Mouse (Mus musculus): ENCODE data around the gene Wwc1. TPM values are rescaled to one million over a fixed set of nuclear protein-coding genes. Genes with fewer than 3 reads are reported as not detected.

The Wwc1 gene
- 13.5 and 13.8 TPM in 2 replicates for polyA plus RNA-seq (2015; fragmentation: Nextera tagmentation; extraction: Ambion mirVana)

DNA sequence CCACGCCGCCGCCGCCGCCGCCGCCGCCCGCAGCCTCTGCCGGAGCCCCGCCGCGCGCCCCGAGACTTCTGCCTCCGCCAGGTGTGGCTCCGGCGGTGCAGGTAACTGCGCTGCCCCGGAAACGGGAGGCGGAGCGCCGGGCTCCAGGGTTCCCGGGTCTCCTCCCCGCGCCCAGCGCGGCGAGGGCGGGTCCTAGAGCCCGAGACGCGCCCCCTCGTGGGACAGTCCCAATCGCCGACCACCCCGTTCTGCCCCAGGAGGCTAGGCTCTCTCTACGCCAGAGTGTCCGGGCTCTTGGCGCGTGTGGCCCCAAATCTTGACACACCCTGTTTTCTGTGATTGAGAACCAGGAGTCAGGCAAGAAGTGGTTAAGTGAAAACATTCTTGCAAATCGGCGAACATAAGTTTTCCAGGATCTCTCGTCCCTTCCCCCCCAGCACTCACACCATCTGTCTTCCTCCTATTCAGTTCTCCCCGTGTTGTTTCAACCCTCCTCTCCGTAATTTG lies at the start of gene Wwc1:
TSS of gene Wwc1 (minus strand) at position 117 of the 507 bp plus-strand sequence.
- peak within 1 kb of the TSS; percentile 60 for H3K27ac ChIP-seq (replicated peaks)
- ATAC-seq (ENCODE audit: low FRiP score, low read depth) = peak; percentile 75
- peak within 1 kb of the TSS; percentile 71 for H3K9ac ChIP-seq
- no peaks in the 10 kb centered on the region; the same call in 1 of the 2 replicates for H3K27me3 ChIP-seq
- H3K4me3 ChIP-seq = peak within 1 kb of the TSS; percentile 68
- peak within 1 kb of the TSS; percentile 60 for H3K4me2 ChIP-seq
- no peaks in the 10 kb centered on the region for H3K36me3 ChIP-seq
- peaks cover 25% of the 10 kb centered on the region for H3K4me1 ChIP-seq (replicated peaks)
- WGBS = under 1% methylated on average over 40 of the region's 47 CpGs
- no peaks in the 10 kb centered on the region for H3K9me3 ChIP-seq

GRCm38 (mm10) chr11:36020009-36020408 lies 39.7 kb upstream of the Wwc1 start:
- Histone ChIP-seq H3K4me2 (no peak overlapping the region), H3K27me3 (no peaks in the 10 kb centered on the region), H3K4me3 (no peak overlapping the region), H3K9ac (no peak overlapping the region), H3K4me1 (replicated peaks) (no peaks in the 10 kb centered on the region), H3K36me3 (peaks cover 21% of the 10 kb centered on the region), H3K27ac (replicated peaks) (no peak overlapping the region), H3K9me3 (no peaks in the 10 kb centered on the region)
- ATAC-seq (ENCODE audit: low FRiP score, low read depth) = no peak
- 69% methylated on average over 3 of the region's 3 CpGs for WGBS

DNA sequence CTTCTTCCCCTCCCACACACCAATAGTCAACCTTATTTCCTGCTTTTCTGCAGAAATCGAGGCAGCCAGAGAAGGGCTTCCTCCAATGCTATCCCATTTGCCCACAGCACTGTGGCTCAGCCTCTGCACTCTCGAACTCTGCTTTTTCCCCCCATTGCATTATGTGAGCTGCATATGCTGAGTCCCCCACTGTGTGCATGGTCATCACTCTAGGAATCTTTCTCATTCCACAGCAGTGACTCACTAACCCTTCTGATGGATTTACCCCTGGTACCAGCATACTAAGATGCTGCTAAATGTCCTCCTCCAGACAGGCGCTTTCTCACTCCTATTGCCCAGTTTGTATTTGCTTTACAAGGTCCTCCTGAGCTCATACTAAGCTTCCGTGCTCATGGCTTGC lies 32.9 kb upstream of the Wwc1 start:
- no peak overlapping the region for H3K27ac ChIP-seq (replicated peaks)
- H3K4me3 ChIP-seq = no peak overlapping the region
- H3K9ac ChIP-seq = no peak overlapping the region
- no peaks in the 10 kb centered on the region for H3K9me3 ChIP-seq
- H3K4me2 ChIP-seq = no peak overlapping the region
- no peaks in the 10 kb centered on the region for H3K4me1 ChIP-seq (replicated peaks)
- WGBS = 83% methylated on average over 4 of the region's 4 CpGs
- H3K27me3 ChIP-seq = no peaks in the 10 kb centered on the region
- no peak for ATAC-seq (ENCODE audit: low FRiP score, low read depth)
- no peaks in the 10 kb centered on the region for H3K36me3 ChIP-seq

- Histone ChIP-seq H3K4me1 (replicated peaks) (no peaks in the 10 kb centered on the region), H3K4me3 (no peak overlapping the region), H3K9ac (no peak overlapping the region), H3K4me2 (no peak overlapping the region), H3K27me3 (no peaks in the 10 kb centered on the region), H3K36me3 (no peaks in the 10 kb centered on the region), H3K27ac (replicated peaks) (0 out of 2 replicates have a peak overlapping the region, but pooled peaks have one; percentile 9), H3K9me3 (no peaks in the 10 kb centered on the region)
- 29% methylated on average over 11 of the region's 11 CpGs for WGBS
- peak; percentile 63 for ATAC-seq (ENCODE audit: low FRiP score, low read depth)
Measured at GRCm38 (mm10) chr11:36009281-36010208, 29.2 kb upstream of the Wwc1 start.

DNA sequence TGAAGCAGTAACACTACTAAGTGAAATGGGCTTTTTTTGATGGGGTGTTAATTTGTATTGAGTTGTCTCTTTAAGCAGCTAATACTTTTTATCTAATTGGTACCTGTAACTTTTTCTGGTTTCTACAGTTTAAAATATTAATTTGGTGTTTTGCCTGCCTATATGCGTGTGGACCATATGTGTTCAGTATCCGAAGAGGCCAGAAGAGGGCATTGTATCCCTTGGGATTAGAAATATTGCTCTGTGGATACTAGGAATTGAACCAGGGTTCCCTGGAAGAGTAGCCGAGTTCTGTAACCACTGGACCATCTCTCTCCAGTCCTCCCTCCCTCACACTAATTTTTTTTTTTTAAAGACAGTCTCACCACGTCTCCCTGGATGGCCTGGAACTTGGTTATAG lies 22.6 kb upstream of the Wwc1 start:
- Histone ChIP-seq H3K36me3 (no peaks in the 10 kb centered on the region), H3K4me1 (replicated peaks) (peaks cover 24% of the 10 kb centered on the region), H3K4me3 (no peak overlapping the region), H3K4me2 (no peak overlapping the region), H3K27me3 (no peaks in the 10 kb centered on the region), H3K27ac (replicated peaks) (no peak overlapping the region), H3K9me3 (no peaks in the 10 kb centered on the region), H3K9ac (no peak overlapping the region)
- ATAC-seq (ENCODE audit: low FRiP score, low read depth) = no peak
- WGBS = 55% methylated on average over 4 of the region's 4 CpGs

GRCm38 (mm10) chr11:36001282-36001970 lies 21.1 kb upstream of the Wwc1 start:
- Histone ChIP-seq H3K4me3 (peak overlapping the region; percentile 17), H3K27me3 (no peaks in the 10 kb centered on the region), H3K9me3 (no peaks in the 10 kb centered on the region), H3K27ac (replicated peaks) (0 out of 2 replicates have a peak overlapping the region, but pooled peaks have one; percentile 50), H3K4me2 (peak overlapping the region; percentile 51), H3K36me3 (no peaks in the 10 kb centered on the region), H3K4me1 (replicated peaks) (peaks cover 24% of the 10 kb centered on the region), H3K9ac (no peak overlapping the region)
- peak; percentile 88 for ATAC-seq (ENCODE audit: low FRiP score, low read depth)
- WGBS = 6% methylated on average over 28 of the region's 28 CpGs

DNA sequence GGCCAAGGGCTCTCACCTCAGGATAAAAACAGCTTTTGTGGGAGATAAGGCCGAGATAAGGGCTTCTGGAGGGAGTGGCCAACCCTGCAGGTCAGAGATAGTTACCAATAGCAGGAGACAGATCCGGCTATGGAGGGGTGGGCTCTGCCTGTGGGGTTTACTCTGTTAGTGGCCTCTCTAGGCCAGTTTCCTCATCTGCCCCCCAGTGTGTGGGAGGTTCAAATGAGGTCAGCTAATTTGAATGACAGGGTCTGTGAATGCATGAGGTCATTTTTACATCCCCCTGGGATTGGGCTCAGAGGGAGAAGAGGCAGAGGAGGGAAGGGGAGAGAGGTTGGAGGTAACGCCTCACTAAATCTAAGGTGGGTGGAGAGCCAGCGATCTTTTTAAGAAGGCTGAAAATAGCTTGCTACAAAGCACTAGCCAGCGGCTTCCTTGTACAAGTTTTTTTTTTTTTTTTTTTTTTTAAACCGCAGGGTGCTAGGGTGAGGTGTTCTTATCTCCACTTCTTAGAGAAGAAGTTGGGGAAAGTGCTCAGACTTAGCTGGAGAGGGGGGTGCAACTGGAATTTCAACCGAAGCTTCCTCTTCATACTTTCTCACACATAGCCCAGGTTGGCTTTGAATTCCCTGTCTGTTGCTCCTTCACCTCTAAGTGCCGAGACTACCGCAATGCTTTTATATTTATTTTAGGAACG lies 20.4 kb upstream of the Wwc1 start:
- Histone ChIP-seq H3K4me3 (peak overlapping the region; percentile 17), H3K9me3 (no peaks in the 10 kb centered on the region), H3K36me3 (no peaks in the 10 kb centered on the region), H3K9ac (no peak overlapping the region), H3K27ac (replicated peaks) (peak overlapping the region; percentile 50; the same call in 1 of the 2 replicates), H3K4me1 (replicated peaks) (peaks cover 24% of the 10 kb centered on the region), H3K27me3 (no peaks in the 10 kb centered on the region), H3K4me2 (peak overlapping the region; percentile 51)
- no peak for ATAC-seq (ENCODE audit: low FRiP score, low read depth)
- 3% methylated on average over 10 of the region's 10 CpGs for WGBS

DNA sequence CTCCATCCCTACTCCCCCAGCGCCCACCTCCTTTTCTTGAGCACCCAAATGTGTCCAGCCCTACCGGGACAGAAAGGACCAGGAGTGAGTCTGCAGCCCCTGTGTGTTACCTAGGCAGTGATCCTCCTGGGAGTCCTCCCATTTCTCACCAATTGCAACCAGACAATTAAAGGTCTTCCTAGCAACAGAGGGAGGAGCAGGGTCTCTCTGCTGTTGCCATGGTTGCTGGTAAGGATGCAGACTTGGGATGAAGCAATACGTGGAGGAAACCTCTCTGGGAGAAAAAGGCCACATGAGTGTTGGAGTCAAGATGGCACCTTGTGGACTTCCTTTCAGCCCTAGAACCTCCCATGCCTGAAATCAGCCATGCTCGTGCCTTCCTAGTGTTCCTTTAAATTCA lies 19.7 kb upstream of the Wwc1 start:
- Histone ChIP-seq H3K4me3 (no peak overlapping the region), H3K4me1 (replicated peaks) (peaks cover 24% of the 10 kb centered on the region), H3K4me2 (peak overlapping the region; percentile 22), H3K27me3 (no peaks in the 10 kb centered on the region), H3K9ac (no peak overlapping the region), H3K36me3 (no peaks in the 10 kb centered on the region), H3K27ac (replicated peaks) (no peak overlapping the region), H3K9me3 (no peaks in the 10 kb centered on the region)
- ATAC-seq (ENCODE audit: low FRiP score, low read depth) = peak; percentile 23
- WGBS = 6% methylated on average over 4 of the region's 4 CpGs

GRCm38 (mm10) chr11:35998048-35998447 lies 17.7 kb upstream of the Wwc1 start:
- WGBS = 83% methylated on average over 12 of the region's 12 CpGs
- peaks cover 24% of the 10 kb centered on the region for H3K4me1 ChIP-seq (replicated peaks)
- no peak for ATAC-seq (ENCODE audit: low FRiP score, low read depth)
- H3K36me3 ChIP-seq = no peaks in the 10 kb centered on the region
- H3K4me3 ChIP-seq = no peak overlapping the region
- no peaks in the 10 kb centered on the region for H3K27me3 ChIP-seq
- no peak overlapping the region for H3K27ac ChIP-seq (replicated peaks)
- H3K9ac ChIP-seq = no peak overlapping the region
- no peaks in the 10 kb centered on the region for H3K9me3 ChIP-seq
- no peak overlapping the region for H3K4me2 ChIP-seq

- Histone ChIP-seq H3K27me3 (no peaks in the 10 kb centered on the region), H3K9ac (no peak overlapping the region), H3K4me1 (replicated peaks) (peaks cover 9% of the 10 kb centered on the region), H3K27ac (replicated peaks) (no peak overlapping the region), H3K4me3 (no peak overlapping the region), H3K4me2 (no peak overlapping the region), H3K9me3 (no peaks in the 10 kb centered on the region), H3K36me3 (no peaks in the 10 kb centered on the region)
- no peak for ATAC-seq (ENCODE audit: low FRiP score, low read depth)
Measured at GRCm38 (mm10) chr11:35995310-35995709, 15.0 kb upstream of the Wwc1 start.

- H3K4me1 ChIP-seq (replicated peaks) = no peaks in the 10 kb centered on the region
- H3K27ac ChIP-seq (replicated peaks) = no peak overlapping the region
- no peak overlapping the region for H3K9ac ChIP-seq
- no peak for ATAC-seq (ENCODE audit: low FRiP score, low read depth)
- H3K9me3 ChIP-seq = no peaks in the 10 kb centered on the region
- no peaks in the 10 kb centered on the region for H3K36me3 ChIP-seq
- 58% methylated on average over 2 of the region's 2 CpGs for WGBS
- H3K27me3 ChIP-seq = no peaks in the 10 kb centered on the region
- H3K4me3 ChIP-seq = no peak overlapping the region
- no peak overlapping the region for H3K4me2 ChIP-seq
Measured at GRCm38 (mm10) chr11:35991846-35992245, 11.5 kb upstream of the Wwc1 start.

All from hindbrain, embryonic 15.5 days (tissue).